Mouse (Mus musculus) megakaryocyte, embryonic 14.5 days (primary cell): Measurements from ENCODE around the gene Trp63.

Experiments
- FLI1 ChIP-seq: IDR thresholded peaks from 2 replicates; pipeline ENCODE4 v1.6.1; 2012; ENCODE audit warnings: low read length, inconsistent platforms, mixed read lengths
- GATA1 ChIP-seq: IDR thresholded peaks from 3 replicates; pipeline ENCODE4 v1.6.1; 2012; ENCODE audit warnings: mixed read lengths, low read length, inconsistent platforms, borderline replicate concordance

GRCm38 (mm10) chr16:25843625-25844024 lies 160.1 kb downstream of the Trp63 start:
- TF ChIP-seq GATA1 = no peak
- no peak for TF ChIP-seq FLI1
